ENCODE assay signal across 8 mouse cellular contexts in genomic region chr15:98776280-98777004, GRCm38 (mm10). TPM values are rescaled to one million over a fixed set of nuclear protein-coding genes. Genes with fewer than 3 reads are reported as not detected.
DNase-seq lines count a peak whose midpoint lies in the region; ATAC-seq lines count a peak whose summit lies in the region.

No protein-coding gene starts in this region.

- peak overlapping the region; percentile 37 for H3K9ac ChIP-seq in heart, embryonic 13.5 days
- H3K9ac ChIP-seq in intestine, embryonic 14.5 days (ENCODE audit: low read length) = no peak overlapping the region
- H3K9ac ChIP-seq in liver, embryonic 16.5 days (ENCODE audit: low read depth, low read length) = no peak overlapping the region

- H3K36me3 ChIP-seq in heart, embryonic 13.5 days = no peaks in the 10 kb centered on the region
- no peaks in the 10 kb centered on the region for H3K36me3 ChIP-seq in embryonic facial prominence, embryonic 10.5 days (replicated peaks)
- H3K36me3 ChIP-seq in intestine, embryonic 14.5 days (ENCODE audit: control insufficient read depth, insufficient read depth, low read length) = no peaks in the 10 kb centered on the region
- H3K36me3 ChIP-seq in liver, embryonic 16.5 days (ENCODE audit: control insufficient read depth, insufficient read depth) = no peaks in the 10 kb centered on the region
- H3K36me3 ChIP-seq in splenic B cell, adult 2 months (ENCODE audit: control insufficient read depth, insufficient read depth, low read length, poor library complexity, severe bottlenecking) = no peaks in the 10 kb centered on the region

- H3K27ac ChIP-seq in heart, embryonic 13.5 days (replicated peaks) = no peak overlapping the region
- no peak overlapping the region for H3K27ac ChIP-seq in embryonic facial prominence, embryonic 10.5 days (replicated peaks)
- no peak overlapping the region for H3K27ac ChIP-seq in intestine, embryonic 14.5 days (ENCODE audit: low read depth)
- H3K27ac ChIP-seq in liver, embryonic 16.5 days (ENCODE audit: low read length) = no peak overlapping the region

- peak overlapping the region; percentile 66 for H3K4me2 ChIP-seq in heart, embryonic 13.5 days
- peak overlapping the region; percentile 20 for H3K4me2 ChIP-seq in intestine, embryonic 14.5 days (ENCODE audit: low read length)
- peak overlapping the region; percentile 13; the same call in 1 of the 2 replicates for H3K4me2 ChIP-seq in liver, embryonic 16.5 days (ENCODE audit: low read depth, low read length)

- peaks cover 100% of the 10 kb centered on the region for H3K27me3 ChIP-seq in heart, embryonic 13.5 days (replicated peaks)
- peaks cover 100% of the 10 kb centered on the region for H3K27me3 ChIP-seq in embryonic facial prominence, embryonic 10.5 days (replicated peaks; ENCODE audit: low read depth, poor library complexity, severe bottlenecking)
- peaks cover 100% of the 10 kb centered on the region for H3K27me3 ChIP-seq in intestine, embryonic 14.5 days (replicated peaks; ENCODE audit: control insufficient read depth, insufficient read depth, low read length)
- peaks cover 98% of the 10 kb centered on the region for H3K27me3 ChIP-seq in liver, embryonic 16.5 days (ENCODE audit: control insufficient read depth, insufficient read depth, low read depth, low read length)
- H3K27me3 ChIP-seq in splenic B cell, adult 2 months (ENCODE audit: control insufficient read depth, insufficient read depth, low read length, poor library complexity, severe bottlenecking) = no peaks in the 10 kb centered on the region; the same call in 1 of the 2 replicates

- H3K4me3 ChIP-seq in heart, embryonic 13.5 days = peak overlapping the region; percentile 35
- H3K4me3 ChIP-seq in embryonic facial prominence, embryonic 10.5 days = peak overlapping the region; percentile 42
- H3K4me3 ChIP-seq in intestine, embryonic 14.5 days (ENCODE audit: low read depth, low read length) = peak overlapping the region; percentile 3; the same call in 1 of the 2 replicates
- peak overlapping the region; percentile 6; the same call in 1 of the 2 replicates for H3K4me3 ChIP-seq in liver, embryonic 16.5 days (ENCODE audit: low read depth, low read length)

- no peaks in the 10 kb centered on the region for H3K9me3 ChIP-seq in heart, embryonic 13.5 days
- no peaks in the 10 kb centered on the region for H3K9me3 ChIP-seq in embryonic facial prominence, embryonic 10.5 days
- H3K9me3 ChIP-seq in intestine, embryonic 14.5 days (ENCODE audit: control insufficient read depth, low read length) = no peaks in the 10 kb centered on the region
- H3K9me3 ChIP-seq in liver, embryonic 16.5 days (replicated peaks; ENCODE audit: control insufficient read depth, low read length) = no peaks in the 10 kb centered on the region

- no peak for ATAC-seq in heart, embryonic 13.5 days (ENCODE audit: extremely low read depth, insufficient number of reproducible peaks, low FRiP score, low TSS enrichment)
- no peak for ATAC-seq in intestine, embryonic 14.5 days (replicated peaks; ENCODE audit: low FRiP score, low TSS enrichment, low read depth)
- ATAC-seq in liver, embryonic 16.5 days (ENCODE audit: low read depth) = no peak
- no peak for ATAC-seq in erythroblast, adult 5-6 weeks (replicated peaks; ENCODE audit: low FRiP score, poor library complexity, severe bottlenecking)

- 1% methylated on average over 62 of the region's 62 CpGs for WGBS in heart, embryonic 13.5 days
- WGBS in embryonic facial prominence, embryonic 10.5 days = under 1% methylated on average over 62 of the region's 62 CpGs
- 2% methylated on average over 62 of the region's 62 CpGs for WGBS in intestine, embryonic 14.5 days
- WGBS in liver, embryonic 16.5 days (ENCODE audit: insufficient replicate concordance) = 1% methylated on average over 55 of the region's 62 CpGs

- no peak for DNase-seq in heart, postnatal 10 days
- peak; percentile 72 for DNase-seq in embryonic facial prominence, embryonic 10.5 days (ENCODE audit: low spot score)
- DNase-seq in intestine, embryonic 14.5 days (ENCODE audit: low spot score) = peak; percentile 72
- peak; percentile 78 for DNase-seq in splenic B cell, adult 2 months (ENCODE audit: low read depth, low spot score)
- DNase-seq in right cerebral cortex, postnatal 25 days = no peak

- intact Hi-C loops in heart, postnatal 10 days (cut with DNase I) = no loop called here

- peaks cover 50% of the 10 kb centered on the region for H3K4me1 ChIP-seq in heart, embryonic 13.5 days
- peaks cover 59% of the 10 kb centered on the region for H3K4me1 ChIP-seq in embryonic facial prominence, embryonic 10.5 days
- H3K4me1 ChIP-seq in intestine, embryonic 14.5 days (replicated peaks; ENCODE audit: control insufficient read depth, insufficient read depth, low read length) = peaks cover 7% of the 10 kb centered on the region; the same call in 1 of the 2 replicates
- H3K4me1 ChIP-seq in liver, embryonic 16.5 days (ENCODE audit: control insufficient read depth, low read depth, low read length) = peaks cover 5% of the 10 kb centered on the region

RNA-seq across cellular contexts. Expression of gene Wnt10b, which starts 1.5 kb away (rescaled TPM):
- 0.07 TPM in 1 of 2 replicates, not detected in the other for polyA plus RNA-seq in heart, embryonic 13.5 days (2015; fragmentation: Nextera tagmentation; extraction: Ambion mirVana)
- under 1 TPM; 0.43 to 0.67 TPM for total RNA-seq in heart, postnatal 10 days (2021)
- 0.34 and 0.40 TPM in 2 replicates for polyA plus RNA-seq in embryonic facial prominence, embryonic 10.5 days (2016; fragmentation: Nextera tagmentation; extraction: Ambion mirVana)
- polyA plus RNA-seq in intestine, embryonic 14.5 days (2014; fragmentation: Nextera tagmentation; extraction: Ambion mirVana) = 0.12 TPM in 1 of 2 replicates, not detected in the other
- polyA plus RNA-seq in liver, embryonic 16.5 days (2015; fragmentation: Nextera tagmentation; extraction: Ambion mirVana) = not detected in 2 replicates
- 1.0 TPM in 1 of 2 replicates, not detected in the other for total RNA-seq in erythroblast, adult 5-6 weeks (2015; ENCODE audit: low replicate concordance)
- total RNA-seq in erythroblast, adult 5-6 weeks (2017; ENCODE audit: low replicate concordance) = not detected in 2 replicates

RNA-seq across cellular contexts. Expression of gene Wnt1, which starts 13.2 kb away (rescaled TPM):
- polyA plus RNA-seq in heart, embryonic 13.5 days (2015; fragmentation: Nextera tagmentation; extraction: Ambion mirVana) = not detected in 2 replicates
- total RNA-seq in heart, postnatal 10 days (2021) = not detected
- 1.0 and 1.5 TPM in 2 replicates for polyA plus RNA-seq in embryonic facial prominence, embryonic 10.5 days (2016; fragmentation: Nextera tagmentation; extraction: Ambion mirVana)
- not detected in 2 replicates for polyA plus RNA-seq in intestine, embryonic 14.5 days (2014; fragmentation: Nextera tagmentation; extraction: Ambion mirVana)
- not detected in 2 replicates for polyA plus RNA-seq in liver, embryonic 16.5 days (2015; fragmentation: Nextera tagmentation; extraction: Ambion mirVana)
- total RNA-seq in erythroblast, adult 5-6 weeks (2015; ENCODE audit: low replicate concordance) = not detected in 2 replicates
- total RNA-seq in erythroblast, adult 5-6 weeks (2017; ENCODE audit: low replicate concordance) = not detected in 2 replicates

RNA-seq across cellular contexts. Expression of gene Arf3, which starts 13.4 kb away (rescaled TPM):
- 31.2 and 32.5 TPM in 2 replicates for polyA plus RNA-seq in heart, embryonic 13.5 days (2015; fragmentation: Nextera tagmentation; extraction: Ambion mirVana)
- 10 to 100 TPM; 36.3 to 40.1 TPM for total RNA-seq in heart, postnatal 10 days (2021)
- 41.6 and 43.1 TPM in 2 replicates for polyA plus RNA-seq in embryonic facial prominence, embryonic 10.5 days (2016; fragmentation: Nextera tagmentation; extraction: Ambion mirVana)
- polyA plus RNA-seq in intestine, embryonic 14.5 days (2014; fragmentation: Nextera tagmentation; extraction: Ambion mirVana) = 34.6 and 37.1 TPM in 2 replicates
- 10.5 and 12.0 TPM in 2 replicates for polyA plus RNA-seq in liver, embryonic 16.5 days (2015; fragmentation: Nextera tagmentation; extraction: Ambion mirVana)
- total RNA-seq in erythroblast, adult 5-6 weeks (2015; ENCODE audit: low replicate concordance) = 7.1 and 8.4 TPM in 2 replicates
- total RNA-seq in erythroblast, adult 5-6 weeks (2017; ENCODE audit: low replicate concordance) = 4.6 and 8.1 TPM in 2 replicates

RNA-seq across cellular contexts. Expression of gene Ddn, which starts 32.8 kb away (rescaled TPM):
- polyA plus RNA-seq in heart, embryonic 13.5 days (2015; fragmentation: Nextera tagmentation; extraction: Ambion mirVana) = 0.09 and 0.16 TPM in 2 replicates
- under 1 TPM; 0.10 to 0.32 TPM for total RNA-seq in heart, postnatal 10 days (2021)
- not detected in 2 replicates for polyA plus RNA-seq in embryonic facial prominence, embryonic 10.5 days (2016; fragmentation: Nextera tagmentation; extraction: Ambion mirVana)
- not detected in 2 replicates for polyA plus RNA-seq in intestine, embryonic 14.5 days (2014; fragmentation: Nextera tagmentation; extraction: Ambion mirVana)
- polyA plus RNA-seq in liver, embryonic 16.5 days (2015; fragmentation: Nextera tagmentation; extraction: Ambion mirVana) = not detected in 2 replicates
- not detected in 2 replicates for total RNA-seq in erythroblast, adult 5-6 weeks (2015; ENCODE audit: low replicate concordance)
- total RNA-seq in erythroblast, adult 5-6 weeks (2017; ENCODE audit: low replicate concordance) = not detected in 2 replicates

RNA-seq across cellular contexts. Expression of gene Fkbp11, which starts 48.4 kb away (rescaled TPM):
- polyA plus RNA-seq in heart, embryonic 13.5 days (2015; fragmentation: Nextera tagmentation; extraction: Ambion mirVana) = 19.8 and 24.5 TPM in 2 replicates
- total RNA-seq in heart, postnatal 10 days (2021) = 10 to 100 TPM in 1 of 2 experiments, 1 to 10 TPM in 1; 8.1 to 10.2 TPM
- 23.2 and 26.3 TPM in 2 replicates for polyA plus RNA-seq in embryonic facial prominence, embryonic 10.5 days (2016; fragmentation: Nextera tagmentation; extraction: Ambion mirVana)
- polyA plus RNA-seq in intestine, embryonic 14.5 days (2014; fragmentation: Nextera tagmentation; extraction: Ambion mirVana) = 47.9 and 53.1 TPM in 2 replicates
- 172 and 182 TPM in 2 replicates for polyA plus RNA-seq in liver, embryonic 16.5 days (2015; fragmentation: Nextera tagmentation; extraction: Ambion mirVana)
- total RNA-seq in erythroblast, adult 5-6 weeks (2015; ENCODE audit: low replicate concordance) = 1.2 TPM in 1 of 2 replicates, not detected in the other
- total RNA-seq in erythroblast, adult 5-6 weeks (2017; ENCODE audit: low replicate concordance) = 0.84 and 1.0 TPM in 2 replicates

Comparison
In these comparisons a context has a peak if more than half of its experiments do, and no peak if none do; other contexts are left out.
1. H3K4me2 ChIP-seq: peak in every context shown above with its lines; median percentile 66 in heart, embryonic 13.5 days; 20 in intestine, embryonic 14.5 days; 13 in liver, embryonic 16.5 days.
2. DNase-seq: peak in embryonic facial prominence, embryonic 10.5 days (single experiment), intestine, embryonic 14.5 days (single experiment) and splenic B cell, adult 2 months (single experiment); none in heart, postnatal 10 days (0 of 2) and right cerebral cortex, postnatal 25 days (single experiment).
3. Peak in every context shown above with its lines, with median percentiles within 50 percentile points of each other: H3K4me3 ChIP-seq.